Mouse (Mus musculus) 416B (cell line): ENCODE data around the gene Dhx38.

Source experiments
- DNase-seq: peaks from one replicate; pipeline ENCODE4 v3.0.0; 2011; ENCODE audit warnings: low read depth

Gene Dhx38

DNA sequence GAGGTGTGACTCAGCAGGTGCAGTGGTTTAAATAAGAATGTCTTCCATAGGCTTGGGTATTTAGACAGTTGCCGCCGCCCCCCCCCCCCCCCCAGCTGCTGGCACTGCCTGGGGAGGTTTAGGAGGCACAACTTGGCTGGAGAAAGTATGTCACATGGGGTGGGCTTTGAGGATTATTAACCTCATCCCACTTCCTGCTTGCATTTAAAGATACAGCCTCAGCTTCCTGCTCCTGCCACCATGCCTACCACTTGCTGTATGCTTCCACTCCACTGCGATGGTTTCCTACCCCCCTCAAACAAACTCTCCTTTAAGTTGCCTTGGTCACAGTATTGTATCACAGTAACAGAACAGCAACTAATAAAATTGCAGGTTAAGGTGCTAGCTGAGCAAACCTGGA, 21.6 kb downstream of the Dhx38 start:
- peak; percentile 63 for DNase-seq

DNA sequence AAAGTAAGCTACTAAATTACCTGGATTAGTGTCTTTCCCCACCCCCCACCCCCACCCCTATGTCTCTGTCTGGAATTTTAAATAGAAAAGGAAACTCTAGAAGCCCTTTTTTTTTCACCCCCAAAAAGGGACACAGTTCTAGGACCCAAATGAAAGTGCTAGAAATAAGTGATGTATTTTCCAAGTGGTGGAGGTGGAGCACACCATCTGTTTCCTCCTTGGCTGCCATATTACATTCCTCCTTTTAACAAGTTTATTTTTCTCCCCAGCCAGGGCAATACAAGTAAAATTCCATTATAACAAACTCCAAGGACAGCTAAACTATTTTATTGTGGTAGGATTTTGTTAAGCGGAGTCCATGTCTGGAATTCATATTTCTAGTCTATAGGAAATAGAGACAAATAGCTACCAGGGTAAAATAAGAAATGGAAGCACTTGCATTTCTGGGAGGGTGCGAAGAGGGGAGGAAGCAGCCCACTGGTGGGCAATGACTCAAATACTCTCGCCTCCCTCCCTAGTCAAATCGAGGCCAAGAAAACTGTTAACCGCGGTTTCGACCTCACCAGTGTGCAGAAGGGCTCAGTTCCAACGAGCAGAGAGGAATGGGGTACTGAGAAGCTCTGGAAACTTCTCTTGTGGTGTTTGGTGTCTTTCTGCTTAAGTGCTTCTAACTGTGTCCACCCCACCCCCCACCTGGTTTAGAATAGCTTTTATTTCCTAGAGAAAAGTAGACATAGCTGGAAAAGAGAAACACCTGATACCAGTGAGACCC, 22.7 kb downstream of the Dhx38 start:
- DNase-seq, result no peak

DNA sequence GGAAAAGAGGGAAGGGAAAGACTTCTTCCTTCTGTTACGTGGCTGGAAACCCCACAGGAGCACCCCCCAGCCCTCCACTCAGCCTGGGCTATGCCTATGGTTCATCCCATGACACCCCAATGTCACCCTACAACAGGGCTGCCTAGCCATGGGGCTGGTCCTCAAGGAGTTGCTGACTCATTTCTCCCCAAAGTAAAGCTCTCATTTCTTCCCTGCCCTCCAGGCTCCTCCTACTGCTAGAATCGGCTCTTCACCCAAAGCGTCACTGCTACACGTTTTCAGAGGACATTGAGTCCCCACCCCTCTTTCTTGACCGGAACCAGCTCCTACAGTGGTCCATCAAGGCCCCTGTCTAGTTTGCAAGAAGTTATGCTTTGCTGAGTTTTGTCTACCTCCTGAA, 23.5 kb downstream of the Dhx38 start:
- DNase-seq, result no peak

GRCm38 (mm10) chr8:109536703-109537102, 29.0 kb downstream of the Dhx38 start:
- DNase-seq, result peak; percentile 76

DNA sequence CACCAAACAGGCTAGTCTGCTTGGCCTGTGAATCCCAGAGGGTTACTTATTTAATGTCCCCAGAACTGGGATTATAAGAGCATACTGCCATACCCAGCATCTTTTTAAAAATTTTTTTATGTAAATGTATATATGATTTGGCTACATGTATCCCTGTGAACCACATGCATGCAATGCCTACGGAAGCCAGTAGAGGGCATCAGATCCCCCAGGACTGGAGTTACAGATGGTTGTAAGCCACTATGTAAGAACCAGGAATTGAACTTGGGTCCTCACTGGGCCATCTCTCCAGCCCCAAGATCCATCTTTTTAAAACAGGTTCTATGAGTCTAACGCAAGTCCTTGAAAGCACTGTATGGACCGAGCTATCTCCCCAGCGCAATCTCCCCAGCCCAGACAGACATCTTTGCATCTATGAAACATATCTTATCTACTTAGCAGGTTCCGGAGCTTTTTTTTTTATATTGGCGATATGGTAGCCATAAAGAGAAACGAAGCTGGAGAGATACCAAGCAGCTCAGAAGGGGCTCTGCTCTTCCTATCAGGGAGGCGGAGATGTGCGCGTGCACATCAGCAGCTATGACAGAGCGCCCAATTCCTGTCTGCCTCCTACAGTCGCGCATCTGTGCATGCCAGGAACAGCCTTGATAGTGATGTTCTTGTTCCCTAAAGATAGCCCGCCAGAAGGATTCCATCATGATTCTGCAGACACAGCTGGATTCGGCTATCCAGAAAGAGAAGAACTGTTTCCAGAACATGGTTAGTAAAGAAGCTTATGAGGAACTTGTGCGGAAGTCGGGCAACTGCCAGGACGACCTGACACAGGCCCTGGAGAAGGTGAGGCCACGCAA, 30.3 kb downstream of the Dhx38 start:
- DNase-seq, result peak; percentile 76

DNA sequence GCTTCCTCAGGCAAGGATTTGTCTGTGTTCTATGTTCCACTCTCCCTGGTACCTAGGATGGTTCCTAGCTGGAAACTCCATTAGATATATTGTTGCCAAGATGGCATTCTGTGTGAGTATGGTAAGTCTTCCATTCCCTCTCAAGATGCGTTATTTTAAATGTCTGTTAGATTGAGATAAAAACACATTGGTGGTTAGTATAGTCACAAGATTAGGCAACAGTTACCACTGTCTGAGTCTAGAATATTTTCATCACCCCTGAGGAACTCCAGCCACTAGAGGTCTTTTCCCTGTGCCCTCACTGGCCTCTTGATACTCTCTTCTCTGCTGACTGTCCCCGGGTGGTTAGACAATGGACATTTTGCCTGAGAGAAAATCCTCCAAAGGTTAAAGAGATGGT, 41.7 kb downstream of the Dhx38 start:
- DNase-seq, result peak; percentile 43

- no peak for DNase-seq
Measured at GRCm38 (mm10) chr8:109505560-109505959, 60.1 kb downstream of the Dhx38 start.

GRCm38 (mm10) chr8:109503566-109503965, 62.1 kb downstream of the Dhx38 start:
- no peak for DNase-seq

DNA sequence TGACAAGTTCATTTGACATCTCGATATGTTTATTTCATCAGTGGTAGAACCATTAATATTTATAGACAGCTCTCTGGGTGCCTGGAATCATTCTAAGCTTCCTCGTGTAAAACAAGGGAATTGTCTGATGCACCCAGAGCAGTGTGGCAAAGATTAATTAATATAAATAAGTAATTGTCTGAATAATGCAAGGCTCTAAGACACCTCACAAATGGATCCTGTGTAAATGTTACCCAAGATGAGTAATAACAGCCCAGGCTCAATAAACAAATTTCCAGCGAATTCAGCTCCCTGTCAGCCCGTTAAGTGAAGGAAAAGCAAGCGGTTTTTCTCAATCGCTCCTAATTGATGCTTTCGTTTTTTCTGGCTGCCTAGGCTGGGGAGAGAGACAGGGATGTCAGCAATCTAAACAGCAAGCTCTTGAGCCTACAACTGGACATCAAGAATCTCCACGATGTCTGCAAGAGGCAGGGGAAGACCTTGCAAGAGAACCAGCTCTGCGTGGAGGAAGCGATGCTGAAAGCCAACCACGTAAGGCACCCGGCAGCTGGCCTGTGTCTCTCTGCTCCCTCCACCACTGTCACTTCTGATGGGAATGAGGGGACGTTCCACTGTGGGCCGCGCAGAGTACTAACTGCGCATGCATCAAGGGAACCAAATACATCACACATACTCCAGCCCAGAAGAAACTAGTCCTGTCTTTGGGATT, 66.5 kb downstream of the Dhx38 start:
- no peak for DNase-seq
